Mouse (Mus musculus): ENCODE results near the gene Syne1. TPM values are rescaled to one million over a fixed set of nuclear protein-coding genes. Genes with fewer than 3 reads are reported as not detected.

Gene Syne1
- total and polyA plus RNA-seq, 3 experiments = 5.3 to 6.8 TPM; not detected in 1

- Histone ChIP-seq H3K27ac (ENCODE audit: control insufficient read depth, low read depth, low read length) (no peak overlapping the region), H3K27me3 (ENCODE audit: control insufficient read depth in 1 of 2, insufficient read depth in 2 of 2, low read length in 2 of 2) (no peaks in the 10 kb centered on the region), H3K9me3 (replicated peaks; ENCODE audit: insufficient read depth, low read length) (no peaks in the 10 kb centered on the region), H3K79me2 (ENCODE audit: control insufficient read depth, insufficient read depth, low read length, poor library complexity) (no peaks in the 10 kb centered on the region), H3K9ac (ENCODE audit: control insufficient read depth, low read depth, low read length, poor library complexity, severe bottlenecking) (no peak overlapping the region), H3K4me1 (ENCODE audit: control insufficient read depth in 1 of 2, insufficient read depth in 2 of 2, low read length in 2 of 2) (no peaks in the 10 kb centered on the region), H3K4me3 (ENCODE audit: control insufficient read depth in 1 of 2, insufficient read depth in 1 of 2, low read depth in 2 of 2, low read length in 2 of 2) (no peak overlapping the region), H3K36me3 (ENCODE audit: control insufficient read depth in 1 of 2, insufficient read depth in 2 of 2, low read length in 2 of 2) (no peaks in the 10 kb centered on the region; a peak in 1 of 4 replicates)
- no peak for DNase-seq (ENCODE audit: low read depth, low spot score)
- TF ChIP-seq MYB (IDR thresholded peaks at IDR 0.05; ENCODE audit: low read depth, low read length) (no peak), ETS1 (IDR thresholded peaks at IDR 0.05; ENCODE audit: low read depth, low read length) (no peak), ZC3H11A (IDR thresholded peaks at IDR 0.05; ENCODE audit: low read depth, low read length) (no peak), KAT2A (conservative IDR thresholded peaks at IDR 0.05; ENCODE audit: low read depth, low read length) (no peak), MAFK (IDR thresholded peaks at IDR 0.05; ENCODE audit: borderline replicate concordance, low read depth, low read length) (no peak), CHD2 (IDR thresholded peaks at IDR 0.05; ENCODE audit: low read length) (no peak), ZNF384 (IDR thresholded peaks at IDR 0.05; ENCODE audit: low read depth, low read length) (no peak)
These were observed 518.9 kb downstream of the Syne1 start for GRCm38 (mm10) chr10:5032192-5033048.

GRCm38 (mm10) chr10:5029883-5030282 lies 521.4 kb downstream of the Syne1 start:
- Histone ChIP-seq H3K27ac (ENCODE audit: control insufficient read depth, low read depth, low read length) (no peak overlapping the region), H3K36me3 (ENCODE audit: control insufficient read depth in 1 of 2, insufficient read depth in 2 of 2, low read length in 2 of 2) (no peaks in the 10 kb centered on the region; a peak in 1 of 4 replicates), H3K9ac (ENCODE audit: control insufficient read depth, low read depth, low read length, poor library complexity, severe bottlenecking) (no peak overlapping the region), H3K4me3 (ENCODE audit: control insufficient read depth in 1 of 2, insufficient read depth in 1 of 2, low read depth in 2 of 2, low read length in 2 of 2) (no peak overlapping the region), H3K27me3 (ENCODE audit: control insufficient read depth in 1 of 2, insufficient read depth in 2 of 2, low read length in 2 of 2) (no peaks in the 10 kb centered on the region), H3K9me3 (replicated peaks; ENCODE audit: insufficient read depth, low read length) (no peaks in the 10 kb centered on the region), H3K79me2 (ENCODE audit: control insufficient read depth, insufficient read depth, low read length, poor library complexity) (no peaks in the 10 kb centered on the region), H3K4me1 (ENCODE audit: control insufficient read depth in 1 of 2, insufficient read depth in 2 of 2, low read length in 2 of 2) (no peaks in the 10 kb centered on the region)
- no peak for DNase-seq (ENCODE audit: low read depth, low spot score)
- TF ChIP-seq USF1 (IDR thresholded peaks at IDR 0.05; ENCODE audit: low read depth, low read length) = no peak
- TF ChIP-seq ZC3H11A (IDR thresholded peaks at IDR 0.05; ENCODE audit: low read depth, low read length) = no peak
- no peak for TF ChIP-seq RAD21 (IDR thresholded peaks at IDR 0.05; ENCODE audit: low read depth, low read length)

GRCm38 (mm10) chr10:5029161-5029560 lies 522.1 kb downstream of the Syne1 start:
- no peak for DNase-seq (ENCODE audit: low read depth, low spot score)
- no peak overlapping the region for H3K9ac ChIP-seq (ENCODE audit: control insufficient read depth, low read depth, low read length, poor library complexity, severe bottlenecking)
- no peaks in the 10 kb centered on the region for H3K79me2 ChIP-seq (ENCODE audit: control insufficient read depth, insufficient read depth, low read length, poor library complexity)
- H3K27ac ChIP-seq (ENCODE audit: control insufficient read depth, low read depth, low read length) = no peak overlapping the region
- H3K36me3 ChIP-seq (ENCODE audit: control insufficient read depth in 1 of 2, insufficient read depth in 2 of 2, low read length in 2 of 2) = no peaks in the 10 kb centered on the region; a peak in 1 of 4 replicates
- H3K4me3 ChIP-seq (ENCODE audit: control insufficient read depth in 1 of 2, insufficient read depth in 1 of 2, low read depth in 2 of 2, low read length in 2 of 2) = no peak overlapping the region
- no peaks in the 10 kb centered on the region for H3K27me3 ChIP-seq (ENCODE audit: control insufficient read depth in 1 of 2, insufficient read depth in 2 of 2, low read length in 2 of 2)
- no peaks in the 10 kb centered on the region for H3K9me3 ChIP-seq (replicated peaks; ENCODE audit: insufficient read depth, low read length)
- H3K4me1 ChIP-seq (ENCODE audit: control insufficient read depth in 1 of 2, insufficient read depth in 2 of 2, low read length in 2 of 2) = no peaks in the 10 kb centered on the region
- TF ChIP-seq MAZ (IDR thresholded peaks at IDR 0.05; ENCODE audit: low read depth, low read length) (no peak), GATA1 (IDR thresholded peaks at IDR 0.05; ENCODE audit: low read depth, low read length) (no peak), TCF12 (IDR thresholded peaks at IDR 0.05; ENCODE audit: low read depth, low read length) (no peak), NELFE (IDR thresholded peaks at IDR 0.05; ENCODE audit: low read depth, low read length) (no peak), UBTF (IDR thresholded peaks at IDR 0.05; ENCODE audit: borderline replicate concordance, insufficient read depth, low read depth, low read length) (no peak), HCFC1 (IDR thresholded peaks at IDR 0.05; ENCODE audit: low read depth, low read length) (no peak), MAFK (IDR thresholded peaks at IDR 0.05; ENCODE audit: borderline replicate concordance, low read depth, low read length) (no peak), MYB (IDR thresholded peaks at IDR 0.05; ENCODE audit: low read depth, low read length) (no peak), RCOR1 (IDR thresholded peaks at IDR 0.05; ENCODE audit: low read depth, low read length) (no peak)

Measured in MEL (cell line).